Mouse (Mus musculus): Measurements from ENCODE around the gene Alox5ap. TPM values are rescaled to one million over a fixed set of nuclear protein-coding genes. Genes with fewer than 3 reads are reported as not detected.

Alox5ap gene
- polyA plus RNA-seq, 1 experiment: 15.8 TPM

DNA sequence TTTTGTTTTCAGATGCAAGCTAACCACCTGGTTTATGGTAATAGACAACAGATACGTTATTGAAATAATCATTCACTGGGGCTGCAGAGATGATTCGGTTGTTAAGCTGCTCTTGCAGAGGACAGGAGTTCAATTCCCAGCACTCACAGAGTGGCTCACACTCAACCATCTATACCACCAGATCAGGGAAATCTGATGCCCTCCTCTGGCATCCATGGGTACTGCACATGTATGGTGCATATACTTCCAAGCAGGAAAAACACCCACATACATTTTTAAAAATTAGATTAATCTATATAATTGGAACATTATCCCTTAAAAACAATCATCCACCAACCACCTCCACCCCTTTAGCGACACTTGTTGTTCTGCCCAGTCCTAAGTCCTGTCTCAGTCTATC, 6.7 kb downstream of the Alox5ap start:
- no peak overlapping the region for H3K4me3 ChIP-seq (ENCODE audit: insufficient read depth, low read depth, low read length)
- 98% methylated on average over 3 of the region's 3 CpGs for WGBS
- no peak overlapping the region for H3K27ac ChIP-seq (ENCODE audit: insufficient read depth, low read depth, low read length)
- no peak for DNase-seq
- no peaks in the 10 kb centered on the region for H3K4me1 ChIP-seq (ENCODE audit: control insufficient read depth, insufficient read depth, low read length)
- no peaks in the 10 kb centered on the region for H3K36me3 ChIP-seq (ENCODE audit: control insufficient read depth, insufficient read depth, low read length)
- no peaks in the 10 kb centered on the region for H3K27me3 ChIP-seq (replicated peaks; ENCODE audit: control insufficient read depth, insufficient read depth, low read length)
- no peak for TF ChIP-seq CTCF (conservative IDR thresholded peaks at IDR 0.05; ENCODE audit: insufficient read depth, insufficient read length, low read depth, low read length)
- no peak for TF ChIP-seq POLR2A (IDR thresholded peaks at IDR 0.05; ENCODE audit: low read depth, low read length)

DNA sequence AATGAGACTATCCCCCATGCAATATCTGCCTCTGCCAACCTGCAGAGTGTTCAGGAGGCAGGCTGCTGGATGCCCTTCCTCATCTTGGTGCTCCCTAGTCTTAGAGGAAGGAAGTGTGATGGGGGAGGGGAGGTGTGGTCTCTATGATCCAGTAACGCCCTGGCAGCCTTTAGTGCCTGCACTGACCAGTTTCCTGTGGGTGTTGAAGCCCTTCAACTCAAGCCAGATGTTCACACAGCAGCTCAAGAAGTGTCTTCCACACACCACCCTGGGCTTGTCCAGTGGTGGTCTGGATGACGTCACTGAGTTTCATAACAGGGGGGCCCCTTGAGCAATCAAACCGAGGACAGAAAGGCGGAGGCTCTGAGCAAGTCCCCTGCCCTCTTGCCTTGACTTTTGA, 8.0 kb downstream of the Alox5ap start:
- peak; percentile 23 for DNase-seq
- no peaks in the 10 kb centered on the region for H3K4me1 ChIP-seq (ENCODE audit: control insufficient read depth, insufficient read depth, low read length)
- H3K27me3 ChIP-seq (replicated peaks; ENCODE audit: control insufficient read depth, insufficient read depth, low read length): no peaks in the 10 kb centered on the region
- H3K4me3 ChIP-seq (ENCODE audit: insufficient read depth, low read depth, low read length): no peak overlapping the region
- H3K36me3 ChIP-seq (ENCODE audit: control insufficient read depth, insufficient read depth, low read length): no peaks in the 10 kb centered on the region
- no peak overlapping the region for H3K27ac ChIP-seq (ENCODE audit: insufficient read depth, low read depth, low read length)
- TF ChIP-seq CTCF (conservative IDR thresholded peaks at IDR 0.05; ENCODE audit: insufficient read depth, insufficient read length, low read depth, low read length) (no peak), POLR2A (IDR thresholded peaks at IDR 0.05; ENCODE audit: low read depth, low read length) (no peak)
- 66% methylated on average over 4 of the region's 4 CpGs for WGBS

DNA sequence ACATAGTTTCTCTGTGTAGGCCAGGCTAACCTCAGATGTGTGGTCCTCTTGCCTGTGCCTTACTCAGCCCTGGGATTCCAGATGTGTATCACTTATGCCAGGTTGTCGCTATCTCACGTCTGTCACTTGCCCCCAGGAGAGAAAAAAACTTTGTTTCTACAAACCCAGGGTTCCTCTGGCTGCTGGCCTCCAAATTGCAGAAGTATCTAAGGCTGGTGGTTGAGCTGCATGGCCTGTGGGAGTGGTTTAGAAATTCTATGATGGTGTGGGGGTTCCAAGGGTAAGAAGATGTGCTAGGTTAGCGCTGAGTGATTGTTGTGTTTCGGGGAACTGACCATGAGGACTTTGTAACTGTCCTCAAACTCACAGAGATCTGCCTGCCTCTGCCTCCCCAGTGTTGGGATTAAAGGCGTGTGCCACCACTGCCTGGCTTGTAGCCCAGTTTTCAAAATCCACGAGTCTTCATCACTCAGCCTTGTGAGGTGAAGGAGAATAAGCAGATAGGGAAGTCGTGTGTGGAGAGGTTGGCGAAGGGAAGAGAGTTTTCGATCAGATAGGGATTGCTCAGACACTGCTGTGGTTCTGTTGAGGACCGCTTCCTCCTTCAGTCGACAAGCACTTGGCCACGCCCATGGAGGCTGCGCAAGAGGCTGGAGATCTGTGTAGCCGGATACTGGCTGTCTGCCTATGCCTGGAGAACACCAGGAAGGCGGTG, 10.0 kb downstream of the Alox5ap start:
- Histone ChIP-seq H3K4me3 (ENCODE audit: insufficient read depth, low read depth, low read length) (no peak overlapping the region), H3K27ac (ENCODE audit: insufficient read depth, low read depth, low read length) (no peak overlapping the region), H3K27me3 (replicated peaks; ENCODE audit: control insufficient read depth, insufficient read depth, low read length) (no peaks in the 10 kb centered on the region), H3K4me1 (ENCODE audit: control insufficient read depth, insufficient read depth, low read length) (no peaks in the 10 kb centered on the region), H3K36me3 (ENCODE audit: control insufficient read depth, insufficient read depth, low read length) (no peaks in the 10 kb centered on the region)
- TF ChIP-seq POLR2A (IDR thresholded peaks at IDR 0.05; ENCODE audit: low read depth, low read length) (no peak), CTCF (conservative IDR thresholded peaks at IDR 0.05; ENCODE audit: insufficient read depth, insufficient read length, low read depth, low read length) (no peak)
- WGBS: 90% methylated on average over 15 of the region's 15 CpGs
- DNase-seq: no peak

DNA sequence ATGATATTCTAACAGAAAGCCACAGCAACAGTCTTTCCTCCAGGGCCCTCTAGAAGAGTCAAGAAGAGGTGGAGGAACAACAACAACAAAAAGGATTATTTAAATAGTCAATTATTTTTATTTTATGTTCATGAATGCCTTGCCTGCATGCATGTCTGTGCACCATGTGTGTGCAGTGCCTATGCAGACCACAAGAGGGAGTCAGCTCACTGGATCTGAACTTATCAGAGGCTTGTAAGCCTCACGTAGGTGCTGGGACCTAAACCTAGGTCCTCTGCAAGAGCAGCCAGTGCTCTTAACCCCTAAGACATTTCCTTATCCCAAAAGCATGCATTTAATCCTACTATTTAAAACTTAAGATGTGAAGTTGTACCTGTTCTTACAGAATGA, 10.5 kb downstream of the Alox5ap start:
- no peaks in the 10 kb centered on the region for H3K4me1 ChIP-seq (ENCODE audit: control insufficient read depth, insufficient read depth, low read length)
- no peaks in the 10 kb centered on the region for H3K27me3 ChIP-seq (replicated peaks; ENCODE audit: control insufficient read depth, insufficient read depth, low read length)
- no peak overlapping the region for H3K27ac ChIP-seq (ENCODE audit: insufficient read depth, low read depth, low read length)
- no peak overlapping the region for H3K4me3 ChIP-seq (ENCODE audit: insufficient read depth, low read depth, low read length)
- WGBS: 100% methylated on average over 1 of the region's 1 CpGs
- no peak for DNase-seq
- no peaks in the 10 kb centered on the region for H3K36me3 ChIP-seq (ENCODE audit: control insufficient read depth, insufficient read depth, low read length)
- TF ChIP-seq POLR2A (IDR thresholded peaks at IDR 0.05; ENCODE audit: low read depth, low read length) (no peak), CTCF (conservative IDR thresholded peaks at IDR 0.05; ENCODE audit: insufficient read depth, insufficient read length, low read depth, low read length) (peak; percentile 42; the same call in 1 of the 2 replicates)

DNA sequence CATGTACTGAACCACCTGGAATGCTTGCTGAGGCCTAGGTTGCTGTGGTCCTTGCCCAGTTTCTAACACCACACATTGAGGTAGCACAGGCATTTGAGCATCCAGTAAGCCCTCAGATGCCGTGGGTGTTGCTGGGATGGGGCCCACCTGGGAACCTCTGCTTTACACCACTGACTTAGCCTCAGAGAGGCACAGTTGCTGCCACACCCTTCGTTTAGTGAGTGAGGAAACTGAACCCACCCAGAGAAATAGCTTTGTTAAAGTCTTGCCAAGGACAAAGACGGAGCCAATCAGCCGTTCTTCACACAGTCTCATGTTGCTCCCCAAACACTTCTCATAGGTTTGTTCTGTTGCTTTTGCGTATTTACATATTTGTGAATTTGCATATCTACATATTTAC, 13.0 kb downstream of the Alox5ap start:
- no peak for DNase-seq
- Histone ChIP-seq H3K36me3 (ENCODE audit: control insufficient read depth, insufficient read depth, low read length) (no peaks in the 10 kb centered on the region), H3K27ac (ENCODE audit: insufficient read depth, low read depth, low read length) (no peak overlapping the region), H3K4me3 (ENCODE audit: insufficient read depth, low read depth, low read length) (no peak overlapping the region), H3K4me1 (ENCODE audit: control insufficient read depth, insufficient read depth, low read length) (no peaks in the 10 kb centered on the region), H3K27me3 (replicated peaks; ENCODE audit: control insufficient read depth, insufficient read depth, low read length) (no peaks in the 10 kb centered on the region)
- WGBS: 90% methylated on average over 5 of the region's 5 CpGs
- TF ChIP-seq CTCF (conservative IDR thresholded peaks at IDR 0.05; ENCODE audit: insufficient read depth, insufficient read length, low read depth, low read length) (no peak), POLR2A (IDR thresholded peaks at IDR 0.05; ENCODE audit: low read depth, low read length) (no peak)

DNA sequence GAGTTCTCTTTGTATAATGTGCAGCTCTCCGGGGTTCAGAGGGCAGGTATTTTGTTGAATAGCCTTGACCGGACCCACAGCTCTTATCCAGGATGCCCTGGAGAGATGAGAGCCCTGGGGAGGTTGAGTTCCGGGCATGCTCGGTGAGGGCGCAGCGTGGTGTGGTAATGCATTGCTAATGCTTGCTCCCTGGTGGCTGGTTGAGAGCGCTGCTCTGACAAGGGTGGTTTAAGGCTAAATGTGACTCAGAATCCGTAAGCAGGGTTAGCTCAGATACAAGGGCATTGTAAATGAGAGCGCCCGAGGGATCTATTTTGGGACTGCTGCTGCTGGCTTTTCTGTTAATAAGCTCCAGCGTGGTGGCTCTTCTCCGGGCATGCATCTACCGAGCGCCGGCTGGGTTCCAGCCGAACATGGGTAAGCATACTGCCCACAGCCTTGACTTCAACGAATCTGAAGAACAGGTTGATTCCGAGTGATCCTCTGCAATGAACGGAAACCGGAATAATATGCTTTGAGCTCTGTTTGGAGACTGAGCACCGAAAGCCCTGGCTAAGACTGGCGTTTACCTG, 14.8 kb downstream of the Alox5ap start:
- H3K27me3 ChIP-seq (replicated peaks; ENCODE audit: control insufficient read depth, insufficient read depth, low read length): no peaks in the 10 kb centered on the region
- H3K4me3 ChIP-seq (ENCODE audit: insufficient read depth, low read depth, low read length): no peak overlapping the region
- DNase-seq: peak; percentile 47
- no peaks in the 10 kb centered on the region for H3K4me1 ChIP-seq (ENCODE audit: control insufficient read depth, insufficient read depth, low read length)
- WGBS: 46% methylated on average over 22 of the region's 22 CpGs
- no peaks in the 10 kb centered on the region for H3K36me3 ChIP-seq (ENCODE audit: control insufficient read depth, insufficient read depth, low read length)
- H3K27ac ChIP-seq (ENCODE audit: insufficient read depth, low read depth, low read length): no peak overlapping the region
- TF ChIP-seq CTCF (conservative IDR thresholded peaks at IDR 0.05; ENCODE audit: insufficient read depth, insufficient read length, low read depth, low read length): no peak; the same call in 1 of the 2 replicates
- no peak for TF ChIP-seq POLR2A (IDR thresholded peaks at IDR 0.05; ENCODE audit: low read depth, low read length)

DNA sequence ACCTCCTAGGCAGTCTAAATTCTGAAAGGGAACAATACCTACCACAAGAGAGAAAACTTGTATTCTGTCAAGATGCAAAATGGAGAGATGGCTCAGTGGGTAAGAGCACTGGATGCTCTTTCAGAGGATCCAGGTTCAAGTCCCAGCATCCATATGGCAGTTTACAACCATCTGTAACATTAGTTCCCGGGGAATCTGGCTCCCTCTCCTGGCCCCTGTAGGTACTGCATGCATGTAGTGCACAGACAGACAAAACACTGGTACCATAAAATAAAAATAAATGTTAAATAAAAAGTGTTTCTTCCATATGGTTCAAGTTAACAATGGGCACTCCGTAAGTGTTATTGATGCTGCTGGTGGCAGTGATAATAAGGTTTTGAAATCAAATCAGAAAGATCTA, 18.4 kb downstream of the Alox5ap start:
- Histone ChIP-seq H3K36me3 (ENCODE audit: control insufficient read depth, insufficient read depth, low read length) (no peaks in the 10 kb centered on the region), H3K27ac (ENCODE audit: insufficient read depth, low read depth, low read length) (no peak overlapping the region), H3K4me3 (ENCODE audit: insufficient read depth, low read depth, low read length) (no peak overlapping the region), H3K27me3 (replicated peaks; ENCODE audit: control insufficient read depth, insufficient read depth, low read length) (no peaks in the 10 kb centered on the region), H3K4me1 (ENCODE audit: control insufficient read depth, insufficient read depth, low read length) (no peaks in the 10 kb centered on the region)
- TF ChIP-seq POLR2A (IDR thresholded peaks at IDR 0.05; ENCODE audit: low read depth, low read length): no peak
- peak; percentile 47 for TF ChIP-seq CTCF (conservative IDR thresholded peaks at IDR 0.05; ENCODE audit: insufficient read depth, insufficient read length, low read depth, low read length)
- WGBS: 92% methylated on average over 2 of the region's 2 CpGs
- DNase-seq: peak; percentile 35

Data from kidney, adult 2 months (tissue).